Mouse (Mus musculus): ENCODE measurements around the gene Zfyve27. TPM values are rescaled to one million over a fixed set of nuclear protein-coding genes. Genes with fewer than 3 reads are reported as not detected.
A peak's percentile ranks its signal among the peaks of the same experiment; 100 is the strongest.

The Zfyve27 gene
- polyA plus RNA-seq, 1 experiment = 32.3 TPM

DNA sequence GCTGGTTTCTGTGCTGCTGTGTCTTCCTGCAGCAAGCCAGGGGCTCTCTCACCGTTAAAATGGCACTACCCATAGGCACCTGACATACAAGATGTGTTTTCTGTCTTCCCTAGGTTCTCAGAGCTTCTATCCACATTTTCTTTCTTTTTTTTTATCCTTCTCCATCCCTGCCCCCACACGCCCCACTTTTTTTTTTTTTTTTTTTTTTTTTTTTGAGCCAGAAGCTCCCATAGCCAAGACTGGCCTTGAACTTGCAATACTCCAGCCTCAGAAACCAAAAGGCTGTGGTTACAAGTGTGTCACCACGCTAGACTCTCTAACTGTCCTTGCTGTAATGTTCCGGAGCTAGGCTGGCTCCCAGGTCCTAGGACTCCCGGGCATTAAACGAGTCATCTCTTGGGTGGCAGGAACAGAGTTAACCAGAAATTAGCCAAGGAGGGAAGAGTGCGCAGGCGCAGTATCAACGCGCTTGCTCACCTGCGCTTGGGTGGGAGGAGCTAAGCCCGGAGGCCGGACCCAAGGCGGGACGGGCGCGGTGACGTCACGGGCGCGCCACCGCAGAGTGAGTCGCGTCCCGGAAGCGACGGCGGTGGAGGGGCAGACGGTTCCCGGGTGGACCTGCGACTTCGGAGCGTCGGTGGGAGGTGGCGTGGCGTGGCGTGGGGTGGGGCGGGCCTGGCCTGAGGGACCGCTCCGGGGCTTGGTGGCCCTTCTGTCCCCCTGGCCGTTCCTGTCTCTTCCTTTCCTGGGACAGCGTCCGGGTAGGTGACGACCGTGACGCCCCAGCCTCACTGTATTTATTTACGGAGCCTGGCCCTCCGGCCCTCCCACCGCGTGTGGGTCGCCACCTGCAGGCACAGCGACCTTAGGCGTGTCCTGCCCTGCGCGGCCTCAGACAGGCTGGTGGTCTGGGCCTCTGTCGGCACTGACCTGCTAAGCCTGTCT, 6.5 kb downstream of the Zfyve27 start:
- TF ChIP-seq CTCF (IDR thresholded peaks at IDR 0.05; ENCODE audit: low read depth, low read length) (no peak), POLR2A (IDR thresholded peaks at IDR 0.05; ENCODE audit: borderline replicate concordance, low read depth, low read length) (no peak)
- Histone ChIP-seq H3K4me3 (ENCODE audit: insufficient read depth, low read length) (peak overlapping the region; percentile 93), H3K27ac (ENCODE audit: insufficient read depth, low read depth, low read length) (no peak overlapping the region), H3K4me1 (ENCODE audit: control insufficient read depth, insufficient read depth, low read length) (peaks cover 18% of the 10 kb centered on the region)

DNA sequence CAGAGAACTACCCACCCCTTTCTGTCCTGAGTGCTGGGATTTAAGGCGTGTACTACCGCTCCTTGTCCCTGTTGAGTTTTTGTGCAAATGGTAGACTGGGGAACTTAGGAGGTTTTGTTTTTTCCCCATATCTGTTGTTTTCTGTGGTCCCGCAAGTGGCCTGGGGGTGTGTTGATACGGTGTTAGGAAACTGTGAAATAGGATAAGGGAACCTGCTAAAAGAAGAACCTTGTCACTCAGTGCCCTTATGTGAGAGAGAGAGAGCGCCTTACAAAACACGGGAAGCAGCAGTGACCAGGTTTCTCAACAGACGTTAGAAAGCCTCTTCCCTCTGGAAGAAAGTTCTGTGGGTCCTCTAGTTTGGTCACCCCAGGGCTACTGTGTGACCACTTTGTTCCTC, 13.1 kb downstream of the Zfyve27 start:
- TF ChIP-seq CTCF (IDR thresholded peaks at IDR 0.05; ENCODE audit: low read depth, low read length) = no peak
- no peak for TF ChIP-seq POLR2A (IDR thresholded peaks at IDR 0.05; ENCODE audit: borderline replicate concordance, low read depth, low read length)
- Histone ChIP-seq H3K27ac (ENCODE audit: insufficient read depth, low read depth, low read length) (no peak overlapping the region), H3K4me1 (ENCODE audit: control insufficient read depth, insufficient read depth, low read length) (peaks cover 11% of the 10 kb centered on the region), H3K4me3 (ENCODE audit: insufficient read depth, low read length) (no peak overlapping the region)

DNA sequence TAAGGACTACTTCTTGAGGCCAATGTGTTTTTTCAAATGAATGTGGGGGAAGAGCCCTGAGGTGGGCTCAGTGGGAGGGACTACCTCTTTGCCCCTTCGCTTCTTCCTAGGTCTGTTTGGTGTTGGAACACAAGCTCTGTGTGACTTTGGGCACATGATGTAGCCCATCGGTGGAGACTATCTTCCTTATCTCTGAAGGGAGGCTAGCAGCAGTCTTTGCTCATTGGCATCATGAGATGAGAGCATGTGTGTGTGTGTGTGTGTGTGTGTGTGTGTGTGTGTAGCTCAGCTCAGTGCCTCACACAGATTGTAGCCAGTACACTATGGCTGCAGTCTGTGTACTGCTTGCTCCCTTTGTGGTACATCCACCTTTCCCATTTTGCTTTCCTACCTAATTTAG, 13.7 kb downstream of the Zfyve27 start:
- H3K4me1 ChIP-seq (ENCODE audit: control insufficient read depth, insufficient read depth, low read length) = peaks cover 7% of the 10 kb centered on the region; the same call in 1 of the 2 replicates
- TF ChIP-seq CTCF (IDR thresholded peaks at IDR 0.05; ENCODE audit: low read depth, low read length) (no peak), POLR2A (IDR thresholded peaks at IDR 0.05; ENCODE audit: borderline replicate concordance, low read depth, low read length) (no peak)
- no peak overlapping the region for H3K4me3 ChIP-seq (ENCODE audit: insufficient read depth, low read length)
- H3K27ac ChIP-seq (ENCODE audit: insufficient read depth, low read depth, low read length) = no peak overlapping the region

DNA sequence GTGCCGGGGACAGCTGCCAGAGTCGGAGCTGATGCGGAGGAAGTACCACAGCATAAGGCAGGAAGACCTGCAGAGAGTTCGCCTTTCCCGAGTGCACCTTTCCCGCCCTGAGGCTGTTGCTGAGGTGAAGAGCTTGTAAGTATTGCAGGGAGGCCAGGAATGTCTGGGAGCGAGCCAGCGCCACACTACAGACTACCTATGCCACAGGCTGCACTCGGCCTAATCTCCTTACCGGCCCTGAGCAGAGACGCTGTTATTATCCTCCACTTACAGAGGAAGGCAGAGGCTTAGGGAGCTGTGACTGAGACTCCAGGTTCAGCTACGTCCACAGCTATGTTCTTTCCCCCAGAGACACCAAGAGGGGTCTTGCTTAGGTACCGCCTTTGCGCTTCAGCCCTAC, 15.6 kb downstream of the Zfyve27 start:
- H3K4me3 ChIP-seq (ENCODE audit: insufficient read depth, low read length) = no peak overlapping the region
- H3K4me1 ChIP-seq (ENCODE audit: control insufficient read depth, insufficient read depth, low read length) = peaks cover 7% of the 10 kb centered on the region; the same call in 1 of the 2 replicates
- no peak overlapping the region for H3K27ac ChIP-seq (ENCODE audit: insufficient read depth, low read depth, low read length)
- TF ChIP-seq CTCF (IDR thresholded peaks at IDR 0.05; ENCODE audit: low read depth, low read length) = no peak
- TF ChIP-seq POLR2A (IDR thresholded peaks at IDR 0.05; ENCODE audit: borderline replicate concordance, low read depth, low read length) = no peak

DNA sequence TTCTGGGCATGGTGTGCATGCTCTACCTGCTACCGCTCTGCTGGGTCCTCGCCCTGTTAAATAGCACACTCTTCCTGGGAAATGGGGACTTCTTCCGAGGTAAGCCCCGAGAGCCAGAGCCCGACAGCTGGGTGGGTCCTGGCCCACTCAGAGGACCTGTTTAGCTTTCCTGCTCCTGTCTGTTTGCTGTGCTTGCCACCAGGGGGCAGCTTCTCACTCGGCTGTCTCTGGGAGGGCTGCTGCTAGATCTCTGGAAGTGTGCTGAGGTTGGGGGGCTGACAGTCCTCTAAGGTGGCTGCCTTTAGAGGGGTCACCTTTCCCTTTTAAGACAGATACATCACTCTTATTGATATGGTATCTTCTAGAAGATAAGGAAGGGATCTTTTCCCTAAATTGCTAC, 18.9 kb downstream of the Zfyve27 start:
- Histone ChIP-seq H3K4me1 (ENCODE audit: control insufficient read depth, insufficient read depth, low read length) (no peaks in the 10 kb centered on the region), H3K4me3 (ENCODE audit: insufficient read depth, low read length) (no peak overlapping the region), H3K27ac (ENCODE audit: insufficient read depth, low read depth, low read length) (no peak overlapping the region)
- TF ChIP-seq CTCF (IDR thresholded peaks at IDR 0.05; ENCODE audit: low read depth, low read length) (0 out of 2 replicates have a peak, but pooled peaks have one; percentile 17), POLR2A (IDR thresholded peaks at IDR 0.05; ENCODE audit: borderline replicate concordance, low read depth, low read length) (no peak)

DNA sequence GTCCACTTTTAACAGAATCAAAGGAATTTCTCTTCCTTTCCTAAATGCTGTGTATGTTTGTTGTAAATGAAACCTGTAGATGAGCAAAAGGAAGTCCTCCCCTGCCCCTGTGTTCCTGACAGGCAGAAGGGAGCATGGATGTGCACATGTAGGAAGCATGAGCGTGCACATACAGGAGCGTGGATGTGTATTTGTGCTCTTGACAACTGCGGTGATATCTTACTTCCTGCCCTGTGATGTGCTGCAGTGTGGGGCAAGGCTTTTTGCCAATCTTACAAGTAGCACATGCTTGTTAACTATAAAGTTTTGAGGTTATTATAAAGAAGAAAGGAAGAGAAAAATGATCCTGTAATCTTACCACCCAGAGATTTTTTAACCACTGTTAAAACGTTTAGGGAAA, 26.0 kb downstream of the Zfyve27 start:
- H3K4me3 ChIP-seq (ENCODE audit: insufficient read depth, low read length) = no peak overlapping the region
- no peak for TF ChIP-seq CTCF (IDR thresholded peaks at IDR 0.05; ENCODE audit: low read depth, low read length)
- no peak for TF ChIP-seq POLR2A (IDR thresholded peaks at IDR 0.05; ENCODE audit: borderline replicate concordance, low read depth, low read length)
- H3K27ac ChIP-seq (ENCODE audit: insufficient read depth, low read depth, low read length) = no peak overlapping the region
- H3K4me1 ChIP-seq (ENCODE audit: control insufficient read depth, insufficient read depth, low read length) = no peaks in the 10 kb centered on the region

DNA sequence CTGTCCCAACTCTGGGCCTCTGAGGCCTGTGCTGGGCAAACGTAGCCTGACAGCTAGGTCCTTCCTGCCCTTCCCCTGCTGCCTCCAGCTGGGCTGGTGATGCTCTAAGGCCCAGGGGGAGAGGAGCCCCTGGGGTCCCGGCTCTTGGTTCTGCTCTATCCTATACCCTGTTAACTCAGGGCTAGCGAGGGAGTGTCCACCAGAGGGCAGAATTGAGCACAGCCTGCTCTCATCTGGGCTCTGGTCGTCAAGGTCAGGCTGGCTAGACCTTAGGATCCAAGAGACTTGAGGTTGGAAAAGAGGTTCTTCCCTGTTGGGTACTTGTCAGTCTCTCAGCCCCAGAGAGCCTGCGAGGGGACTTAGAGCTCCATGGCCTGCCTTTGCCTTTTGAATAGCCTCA, 26.7 kb downstream of the Zfyve27 start:
- Histone ChIP-seq H3K27ac (ENCODE audit: insufficient read depth, low read depth, low read length) (no peak overlapping the region), H3K4me3 (ENCODE audit: insufficient read depth, low read length) (no peak overlapping the region), H3K4me1 (ENCODE audit: control insufficient read depth, insufficient read depth, low read length) (no peaks in the 10 kb centered on the region)
- TF ChIP-seq POLR2A (IDR thresholded peaks at IDR 0.05; ENCODE audit: borderline replicate concordance, low read depth, low read length) (no peak), CTCF (IDR thresholded peaks at IDR 0.05; ENCODE audit: low read depth, low read length) (peak; percentile 76)

DNA sequence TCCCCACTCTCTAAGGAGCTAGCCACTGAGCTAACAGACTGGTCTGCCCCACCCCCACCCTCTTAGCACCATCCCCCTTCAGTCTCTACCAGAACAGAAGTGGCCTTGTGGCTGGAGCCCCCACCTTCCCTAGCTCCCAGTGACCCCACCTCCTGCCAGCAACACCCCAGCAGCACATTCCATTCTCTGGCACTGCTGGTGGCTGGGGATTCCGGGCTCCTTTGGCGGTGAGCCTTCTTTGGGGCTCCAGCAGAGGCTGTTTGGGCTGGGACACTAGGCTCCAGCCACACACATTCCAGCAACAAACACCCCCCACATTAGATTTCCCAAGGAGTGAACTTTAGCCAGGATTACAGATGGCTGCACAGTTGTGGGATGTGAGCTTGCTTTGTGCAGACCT, 29.6 kb downstream of the Zfyve27 start:
- TF ChIP-seq POLR2A (IDR thresholded peaks at IDR 0.05; ENCODE audit: borderline replicate concordance, low read depth, low read length) (no peak), CTCF (IDR thresholded peaks at IDR 0.05; ENCODE audit: low read depth, low read length) (no peak)
- Histone ChIP-seq H3K4me1 (ENCODE audit: control insufficient read depth, insufficient read depth, low read length) (no peaks in the 10 kb centered on the region), H3K4me3 (ENCODE audit: insufficient read depth, low read length) (no peak overlapping the region), H3K27ac (ENCODE audit: insufficient read depth, low read depth, low read length) (no peak overlapping the region)

DNA sequence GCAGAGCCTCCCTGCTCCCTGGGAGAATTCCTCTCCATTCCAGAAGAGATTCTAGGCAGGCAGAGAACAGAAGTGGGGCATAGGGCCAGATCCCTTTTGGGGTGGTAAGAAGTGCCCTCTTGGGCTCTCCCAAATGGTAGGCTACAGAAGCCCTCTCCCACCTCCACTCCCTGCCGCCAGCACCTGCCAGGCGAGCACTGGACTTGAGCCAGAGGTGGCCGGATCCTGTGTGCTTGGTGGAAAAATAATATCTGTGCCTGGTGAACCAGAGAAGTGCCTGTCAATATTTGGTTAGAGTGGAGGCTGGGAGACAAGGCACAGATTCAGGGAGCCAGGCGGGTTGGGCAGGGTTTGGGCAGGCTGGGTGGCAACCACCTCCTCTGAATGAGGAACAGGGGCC, 32.6 kb downstream of the Zfyve27 start:
- H3K4me1 ChIP-seq (ENCODE audit: control insufficient read depth, insufficient read depth, low read length) = no peaks in the 10 kb centered on the region
- no peak for TF ChIP-seq POLR2A (IDR thresholded peaks at IDR 0.05; ENCODE audit: borderline replicate concordance, low read depth, low read length)
- TF ChIP-seq CTCF (IDR thresholded peaks at IDR 0.05; ENCODE audit: low read depth, low read length) = no peak
- no peak overlapping the region for H3K27ac ChIP-seq (ENCODE audit: insufficient read depth, low read depth, low read length)
- no peak overlapping the region for H3K4me3 ChIP-seq (ENCODE audit: insufficient read depth, low read length)

DNA sequence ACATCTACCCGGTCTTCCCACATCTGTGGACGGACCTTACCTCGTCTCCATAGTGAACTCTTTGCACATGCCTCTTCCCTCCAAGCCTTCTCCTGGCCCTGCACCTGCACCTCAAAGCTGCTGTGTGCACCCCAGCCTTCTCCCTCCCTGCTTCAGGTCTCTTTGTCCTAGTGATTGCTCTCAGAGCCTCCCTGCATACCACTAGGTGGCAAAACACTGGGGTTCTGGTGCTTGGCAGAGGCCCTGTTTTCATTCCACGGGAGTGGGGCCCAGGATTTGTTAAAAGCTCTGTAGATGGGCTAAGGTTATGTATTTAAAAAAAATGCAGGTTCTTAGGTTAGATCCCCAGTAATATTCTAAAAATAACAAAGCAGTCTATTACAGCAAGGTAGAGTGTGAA, 33.3 kb downstream of the Zfyve27 start:
- Histone ChIP-seq H3K4me3 (ENCODE audit: insufficient read depth, low read length) (no peak overlapping the region), H3K4me1 (ENCODE audit: control insufficient read depth, insufficient read depth, low read length) (no peaks in the 10 kb centered on the region), H3K27ac (ENCODE audit: insufficient read depth, low read depth, low read length) (no peak overlapping the region)
- TF ChIP-seq CTCF (IDR thresholded peaks at IDR 0.05; ENCODE audit: low read depth, low read length) (no peak), POLR2A (IDR thresholded peaks at IDR 0.05; ENCODE audit: borderline replicate concordance, low read depth, low read length) (no peak)
